Mouse (Mus musculus): Measurements from ENCODE around the gene Man1a.

- TF ChIP-seq CTCF (IDR thresholded peaks at IDR 0.05; ENCODE audit: borderline replicate concordance, insufficient read depth, low read depth, low read length) = no peak
- TF ChIP-seq POLR2A (IDR thresholded peaks at IDR 0.05; ENCODE audit: borderline replicate concordance, insufficient read depth, low read length) = no peak
These were observed 151.0 kb downstream of the Man1a start for GRCm38 (mm10) chr10:53925456-53925855.

Measured in cerebellum, adult 2 months (tissue).